Mouse (Mus musculus): ENCODE measurements at regions not wholly inside any gene's neighbourhood (a gene's known extent, or its start where the extent isn't known, plus 50 kb on each side); places are given as distances from the start of the nearest gene placed in this dataset.
"Not testable (repeated sequence)": the region's sequence is repeated elsewhere in the genome, so short reads cannot be mapped to it uniquely, and the experiment has no call there.

DNA sequence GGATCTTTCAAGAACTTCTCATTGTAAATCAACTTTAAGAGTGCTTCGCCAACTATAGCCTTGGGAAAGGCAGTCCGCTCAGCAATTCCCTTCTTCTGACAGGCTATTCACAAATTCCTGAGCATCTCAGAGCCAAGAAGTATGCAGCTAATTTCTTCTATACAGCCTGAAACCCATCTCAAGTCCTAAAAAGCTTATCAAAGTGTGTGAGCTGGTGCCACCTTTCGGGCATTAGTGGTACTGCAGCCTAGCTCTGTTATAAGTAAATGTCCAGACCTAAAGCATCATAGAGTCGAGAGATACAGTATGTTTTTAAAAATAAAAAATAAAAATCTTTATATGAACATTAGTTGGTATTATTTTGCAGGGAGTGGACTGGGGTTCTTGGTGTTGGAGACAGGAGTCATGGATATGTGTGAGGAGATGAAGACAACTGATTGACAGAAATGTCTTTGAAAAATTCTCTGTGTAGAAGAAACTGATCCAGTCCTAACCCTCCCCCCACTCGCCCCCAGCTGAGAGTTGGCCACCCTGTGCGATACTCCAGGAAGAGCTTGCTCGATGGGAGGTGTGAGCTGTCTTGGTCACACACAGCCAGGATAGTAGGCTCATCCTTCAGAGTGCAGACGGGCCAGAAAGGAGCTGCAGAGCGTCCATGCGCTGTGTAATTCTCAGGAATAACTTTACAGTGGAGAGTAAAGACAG is 56.4 kb downstream of the Bod1 start:
- DNase-seq (ENCODE audit: extremely low spot score in 1 of 2, low spot score in 1 of 2) = peak; percentile 53 to 86

DNA sequence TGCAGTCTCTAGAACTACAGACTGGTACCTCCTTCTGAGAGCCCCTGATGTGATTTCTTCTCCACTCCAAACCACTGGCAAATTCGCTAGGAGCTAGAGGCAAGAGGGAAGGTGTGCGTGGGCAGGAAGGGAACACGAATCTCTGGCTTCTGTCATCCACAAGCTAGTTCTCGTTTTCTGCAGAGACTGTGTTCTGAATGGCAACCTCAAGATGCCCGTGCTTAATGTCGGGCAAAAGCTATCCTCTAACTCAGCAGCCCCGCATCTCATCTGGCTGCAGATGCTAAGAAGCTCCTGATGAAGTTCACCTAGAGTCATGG is 57.3 kb downstream of the Bod1 start:
- DNase-seq (ENCODE audit: extremely low spot score in 1 of 2, low spot score in 1 of 2) = no peak

DNA sequence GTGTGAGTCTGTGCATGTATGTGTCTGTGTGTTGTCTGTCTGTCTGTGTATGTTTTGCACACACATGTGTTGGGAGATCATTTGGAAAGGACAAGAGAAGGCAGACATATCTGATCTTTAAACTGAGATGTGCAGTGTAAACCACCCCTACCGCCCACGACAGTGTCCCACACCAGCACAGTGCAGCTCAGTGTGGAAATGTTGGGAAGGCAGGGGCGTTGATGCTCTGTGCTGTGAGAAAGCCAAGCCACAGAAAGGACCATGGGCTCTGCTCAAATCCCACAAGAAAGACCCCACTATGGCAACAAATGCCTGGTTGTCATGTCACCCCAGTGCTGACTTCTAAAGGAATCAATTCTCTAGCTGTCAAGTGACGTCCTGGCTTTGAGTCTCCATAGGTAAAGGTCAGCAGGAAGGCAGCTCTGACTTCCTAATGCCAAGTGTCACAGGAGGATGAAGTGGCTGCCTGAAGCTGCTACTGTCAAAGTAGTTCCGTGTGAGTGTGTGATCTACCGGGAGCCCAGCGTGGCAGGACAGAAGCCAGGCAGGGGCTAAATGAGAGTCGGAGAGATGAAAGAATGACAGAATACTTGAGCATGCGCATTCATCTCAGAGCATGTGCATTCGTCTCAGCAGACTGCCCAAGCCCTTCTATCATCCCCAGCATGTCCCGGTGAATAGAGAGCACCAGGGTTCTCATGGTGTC is 57.8 kb downstream of the Bod1 start:
- no peak for DNase-seq (ENCODE audit: extremely low spot score in 1 of 2, low spot score in 1 of 2)

DNA sequence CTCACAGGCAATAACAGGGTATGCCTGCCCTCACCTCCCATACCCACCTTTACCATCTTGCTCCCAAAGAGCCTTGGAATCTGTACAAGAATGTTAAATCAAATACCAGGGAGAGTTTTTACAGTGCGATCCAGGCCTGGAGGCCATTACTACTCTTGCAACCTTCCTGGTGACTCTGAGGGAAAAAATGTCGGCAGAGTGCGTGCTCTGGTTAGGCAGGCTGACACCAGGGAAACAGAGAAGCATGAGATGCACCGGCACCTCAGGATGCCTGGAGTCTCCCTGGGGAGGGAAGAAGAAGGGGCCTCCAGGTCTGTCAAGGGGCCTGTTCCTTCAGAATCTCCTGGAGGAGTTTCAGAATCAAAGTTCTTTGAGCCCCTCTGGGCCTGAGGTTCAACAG is 63.2 kb downstream of the Bod1 start:
- DNase-seq (ENCODE audit: extremely low spot score in 1 of 2, low spot score in 1 of 2) = no peak

DNA sequence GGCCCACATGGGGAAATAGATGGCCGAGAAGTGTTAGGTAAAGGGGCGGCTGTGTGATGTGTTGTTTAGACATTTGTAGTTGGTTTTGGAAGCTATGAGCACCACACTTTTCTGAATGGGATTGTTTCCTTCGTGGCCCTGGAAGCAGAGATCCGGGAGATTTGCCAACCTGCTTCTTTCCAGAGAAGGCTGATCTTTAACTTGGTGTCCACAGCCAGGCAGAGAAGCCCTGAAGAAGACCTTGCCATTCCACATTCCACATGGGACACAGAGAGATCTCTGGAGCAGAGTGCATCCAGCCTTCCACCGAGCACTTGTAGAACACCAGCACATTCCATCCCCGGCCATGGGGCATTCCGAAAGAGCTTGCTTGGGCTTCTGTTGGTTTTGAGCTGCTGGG is 70.2 kb downstream of the Bod1 start:
- no peak for DNase-seq (ENCODE audit: extremely low spot score in 1 of 2, low spot score in 1 of 2)

DNA sequence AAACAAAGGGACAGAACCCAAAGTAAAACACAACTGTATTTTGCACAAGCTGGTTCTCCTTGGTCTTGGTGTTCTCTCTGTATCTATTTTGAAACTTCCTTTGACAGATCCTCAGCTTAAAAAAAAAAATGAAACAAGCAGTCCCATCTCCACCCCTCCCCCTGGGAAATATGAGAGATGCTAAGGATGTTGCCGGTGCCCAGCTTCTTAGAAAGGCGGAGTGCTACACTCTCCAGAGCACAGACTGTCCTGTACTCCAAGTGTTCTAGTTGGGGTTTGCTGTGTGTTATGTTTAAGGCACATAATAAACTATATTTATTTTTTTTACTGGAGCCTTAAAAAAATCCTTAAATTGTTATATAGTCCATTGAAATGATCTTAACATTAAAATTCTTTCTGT is 78.1 kb downstream of the Bod1 start:
- DNase-seq (ENCODE audit: extremely low spot score in 1 of 2, low spot score in 1 of 2) = no peak

- DNase-seq (ENCODE audit: extremely low spot score in 1 of 2, low spot score in 1 of 2) = no peak
Measured at GRCm38 (mm10) chr11:31592061-31592460, 79.6 kb downstream of the Bod1 start.

DNA sequence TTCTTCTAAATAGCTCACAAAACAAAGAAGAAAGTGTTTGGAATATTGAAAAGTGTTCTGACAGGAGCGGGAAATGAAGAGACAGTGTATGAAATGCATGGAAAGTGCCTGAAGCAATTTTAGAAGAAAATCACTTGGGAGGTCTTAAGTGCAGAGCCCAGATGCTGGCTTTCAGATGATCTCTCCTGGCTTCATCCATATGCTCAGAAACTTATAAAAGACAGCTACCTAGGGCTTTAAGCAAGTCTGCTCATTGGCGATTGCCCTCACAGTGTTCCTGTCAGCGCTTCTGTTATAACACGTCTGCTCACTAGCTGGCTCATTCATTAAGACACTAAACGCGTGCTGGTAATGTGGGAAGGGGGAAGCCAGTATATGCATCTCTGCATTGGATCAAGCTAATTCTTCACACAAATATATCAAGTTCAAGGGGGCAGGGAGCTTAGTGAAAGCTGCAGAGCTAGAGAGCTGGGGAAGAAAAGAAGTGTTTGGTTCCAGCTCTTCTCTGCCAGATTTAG is 80.6 kb downstream of the Bod1 start:
- DNase-seq (ENCODE audit: extremely low spot score in 1 of 2, low spot score in 1 of 2) = no peak

DNA sequence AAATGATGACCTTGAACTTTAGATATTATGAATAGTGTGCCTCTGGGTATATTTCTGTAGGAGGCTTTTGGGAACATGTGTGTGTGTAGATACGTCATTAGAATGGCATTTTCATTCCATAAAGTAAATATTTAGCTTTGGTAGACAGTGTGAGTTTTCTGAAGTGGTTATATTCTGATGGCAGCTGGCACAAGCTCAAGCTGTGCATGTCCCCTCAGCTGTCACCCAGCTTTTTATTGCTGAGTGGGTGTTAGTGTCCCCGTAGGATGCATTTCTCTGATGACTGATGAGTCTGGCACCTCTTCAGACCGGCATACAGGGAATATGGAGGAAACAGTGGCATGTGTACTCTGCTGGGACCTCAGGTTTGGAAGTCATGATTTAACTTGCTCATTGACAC is 96.7 kb downstream of the Bod1 start:
- DNase-seq (ENCODE audit: extremely low spot score in 1 of 2, low spot score in 1 of 2) = no peak

GRCm38 (mm10) chr11:31564742-31565510 is 106.8 kb downstream of the Bod1 start:
- no peak for DNase-seq (ENCODE audit: extremely low spot score in 1 of 2, low spot score in 1 of 2)

DNA sequence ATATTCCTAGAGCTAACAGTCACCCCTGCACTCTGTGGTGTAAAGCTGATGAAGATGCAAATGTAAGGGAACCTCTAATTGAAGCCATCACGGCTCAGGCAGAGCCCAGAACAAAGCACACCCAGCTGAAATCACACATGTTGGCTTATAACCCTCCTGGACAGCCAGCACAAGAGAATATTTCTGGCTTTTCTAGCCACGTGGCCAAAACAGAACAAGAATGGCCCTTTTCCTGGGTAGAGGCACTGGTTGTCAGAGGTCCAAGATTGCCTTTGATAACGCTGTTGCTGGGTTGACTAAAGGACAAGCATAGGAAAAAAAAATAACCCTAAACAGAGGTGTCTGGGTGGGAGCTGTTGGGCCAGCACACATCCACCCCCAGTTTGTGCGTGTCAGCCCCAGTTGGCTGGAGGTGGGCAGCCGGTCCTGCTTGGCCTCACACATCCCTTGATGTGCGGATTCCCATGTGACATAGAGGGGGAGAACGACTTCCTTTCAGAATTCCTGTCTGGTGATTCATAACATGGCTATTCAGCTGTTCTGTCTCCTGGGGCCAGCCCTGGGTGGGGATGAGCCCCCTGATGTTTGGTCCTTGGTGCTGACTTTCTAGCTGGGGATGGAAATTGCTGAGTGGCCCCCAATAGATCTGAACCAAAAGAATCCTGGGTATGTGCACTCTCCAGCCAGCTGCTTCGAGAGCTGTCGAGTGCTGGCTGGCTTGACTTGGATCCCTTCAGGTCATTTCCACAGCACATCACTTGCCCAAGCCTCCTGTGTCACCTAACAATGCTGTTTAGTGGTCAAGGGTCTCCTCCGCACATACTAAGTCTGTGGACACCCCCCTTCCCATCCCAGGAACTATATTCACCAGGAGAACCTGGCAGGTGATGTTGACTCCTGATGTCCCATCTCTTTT is 107.6 kb downstream of the Bod1 start:
- no peak for DNase-seq (ENCODE audit: extremely low spot score in 1 of 2, low spot score in 1 of 2)

DNA sequence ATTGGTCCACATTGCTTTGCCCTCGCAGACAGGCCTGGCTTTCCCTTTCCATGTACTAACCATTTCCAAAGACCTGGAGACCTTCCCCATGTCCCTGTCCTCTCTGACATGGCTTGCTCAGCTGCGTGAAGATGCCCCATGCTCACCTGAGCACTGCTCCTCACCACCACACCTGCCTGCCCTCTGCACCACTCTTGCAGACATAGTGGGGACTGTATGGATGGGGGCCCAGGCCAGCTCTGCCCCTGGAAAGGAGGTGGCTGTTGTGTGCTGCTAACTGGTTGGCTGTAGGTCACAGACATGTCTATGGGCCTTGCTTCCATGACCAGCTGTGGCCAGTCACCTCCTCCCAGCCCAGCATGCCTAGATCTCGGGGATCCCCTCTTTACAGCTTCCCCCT is 108.7 kb downstream of the Bod1 start:
- no peak for DNase-seq (ENCODE audit: extremely low spot score in 1 of 2, low spot score in 1 of 2)

DNA sequence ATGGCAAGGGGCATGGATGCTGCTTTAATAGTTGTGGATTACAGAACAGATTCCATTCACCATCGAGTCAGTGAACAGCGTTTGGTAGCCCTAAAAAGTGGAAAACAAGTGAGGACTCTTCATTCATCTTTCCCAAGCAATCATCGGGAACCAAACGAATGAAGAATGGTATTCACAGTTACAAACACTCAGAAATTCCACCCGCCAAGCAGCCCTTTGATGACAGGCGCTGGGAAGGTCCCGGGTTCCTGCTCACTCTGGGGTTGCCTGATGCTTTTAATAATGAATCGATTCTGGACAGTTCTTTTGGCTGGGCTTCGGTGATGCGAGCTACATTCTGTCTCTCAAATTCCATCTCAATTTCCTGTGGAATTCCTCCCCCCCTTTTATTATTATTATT is 110.9 kb downstream of the Bod1 start:
- no peak for DNase-seq (ENCODE audit: extremely low spot score in 1 of 2, low spot score in 1 of 2)

- no peak for DNase-seq (ENCODE audit: extremely low spot score in 1 of 2, low spot score in 1 of 2)
Measured at GRCm38 (mm10) chr11:31555042-31555441, 116.6 kb downstream of the Bod1 start.

GRCm38 (mm10) chr11:31551614-31552271 is 119.9 kb downstream of the Bod1 start:
- no peak for DNase-seq (ENCODE audit: extremely low spot score in 1 of 2, low spot score in 1 of 2)

DNA sequence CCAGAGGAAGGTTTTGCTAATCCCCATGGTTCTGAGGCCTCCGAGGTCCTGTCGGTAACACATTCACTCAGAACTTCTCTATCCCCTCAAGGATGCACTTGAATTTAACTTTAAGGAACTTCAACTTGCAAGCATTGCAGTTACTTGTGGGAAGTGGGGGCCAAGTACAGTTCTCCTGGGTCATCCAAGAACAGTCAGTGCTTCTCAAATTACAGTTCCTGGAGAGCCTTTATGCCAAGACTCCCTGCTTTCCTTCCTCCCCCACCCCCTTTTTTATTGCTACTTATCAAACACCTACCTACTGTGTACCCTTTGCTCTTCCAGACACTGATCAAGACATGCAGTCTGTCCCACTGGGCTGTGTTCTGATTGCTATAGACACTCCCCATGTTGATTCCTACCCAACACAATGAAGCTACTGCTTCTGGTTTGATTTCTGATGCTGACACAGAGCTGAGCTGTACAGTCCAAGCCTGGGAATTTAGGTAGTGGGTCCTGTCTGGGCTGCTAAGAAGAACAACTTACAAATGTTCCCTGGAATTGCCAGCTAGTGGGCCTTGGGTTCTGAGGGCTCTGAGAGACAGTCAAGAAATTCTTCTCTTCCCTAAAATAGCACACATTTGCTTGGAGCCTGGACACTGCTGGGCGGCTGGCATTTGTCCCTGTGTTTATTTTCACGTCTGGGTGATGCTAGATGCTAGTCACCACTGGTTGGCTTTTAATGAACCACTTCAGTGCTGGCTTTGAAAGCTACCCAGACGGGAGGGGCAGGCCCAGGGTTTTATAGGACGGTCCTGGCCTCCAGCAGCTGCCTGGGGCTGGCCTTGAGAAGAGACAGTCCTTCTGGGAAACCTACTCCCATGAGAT is 120.7 kb downstream of the Bod1 start:
- DNase-seq (ENCODE audit: extremely low spot score in 1 of 2, low spot score in 1 of 2) = no peak

DNA sequence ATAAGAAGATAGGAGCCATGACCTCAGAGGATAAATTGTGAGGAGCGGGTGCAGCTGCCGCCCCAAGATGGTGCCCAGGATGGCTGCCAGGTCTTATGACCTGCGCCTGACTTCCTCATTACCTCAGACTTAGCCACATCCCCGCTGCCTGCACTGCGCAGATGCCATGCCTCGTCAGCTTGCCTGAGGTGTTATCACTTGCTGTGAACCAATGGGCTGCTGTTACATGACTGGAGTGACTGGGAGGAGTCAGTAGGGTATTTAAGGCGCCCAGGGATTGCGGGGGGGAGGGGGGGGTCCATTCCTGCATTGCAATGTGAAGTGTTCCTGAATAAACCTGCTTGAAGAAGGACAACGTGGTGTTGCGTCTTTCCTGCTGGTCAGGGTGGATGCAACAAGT is 126.2 kb downstream of the Bod1 start:
- DNase-seq (ENCODE audit: extremely low spot score in 1 of 2, low spot score in 1 of 2) = not testable (repeated sequence)

GRCm38 (mm10) chr11:31542635-31543219 is 129.0 kb downstream of the Bod1 start:
- DNase-seq (ENCODE audit: extremely low spot score in 1 of 2, low spot score in 1 of 2) = no peak

DNA sequence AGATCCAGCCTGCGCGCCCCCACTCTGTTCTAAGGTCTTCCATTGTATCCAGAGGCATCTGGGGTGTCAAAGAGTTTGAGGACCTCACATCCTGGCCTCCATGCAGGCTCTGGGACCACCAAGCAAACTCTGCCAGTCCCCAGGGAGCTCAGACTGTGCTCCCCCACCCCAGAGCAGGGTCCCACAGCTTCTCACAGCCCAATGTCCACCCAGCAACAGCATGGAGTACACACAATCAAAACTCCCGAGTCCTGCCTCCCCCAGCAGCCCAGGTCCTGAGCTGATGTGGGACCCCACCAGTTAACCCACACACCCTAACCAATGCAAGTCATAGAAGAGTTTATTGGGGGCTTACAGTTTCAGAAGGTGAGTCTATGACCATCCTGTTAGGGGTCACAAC is 130.3 kb downstream of the Bod1 start:
- DNase-seq (ENCODE audit: extremely low spot score in 1 of 2, low spot score in 1 of 2) = no peak

All from frontal cortex, adult 2 months (tissue).